Mouse (Mus musculus) hindlimb bud, embryonic 11.5 days (tissue): ENCODE results near the gene Asb1.

Experiments used
- DNase-seq: peaks from one replicate; pipeline ENCODE4 v3.0.0-alpha.2; 2012; ENCODE audit warnings: low read depth, low spot score; ENCODE audit errors: extremely low spot score

The Asb1 gene

DNA sequence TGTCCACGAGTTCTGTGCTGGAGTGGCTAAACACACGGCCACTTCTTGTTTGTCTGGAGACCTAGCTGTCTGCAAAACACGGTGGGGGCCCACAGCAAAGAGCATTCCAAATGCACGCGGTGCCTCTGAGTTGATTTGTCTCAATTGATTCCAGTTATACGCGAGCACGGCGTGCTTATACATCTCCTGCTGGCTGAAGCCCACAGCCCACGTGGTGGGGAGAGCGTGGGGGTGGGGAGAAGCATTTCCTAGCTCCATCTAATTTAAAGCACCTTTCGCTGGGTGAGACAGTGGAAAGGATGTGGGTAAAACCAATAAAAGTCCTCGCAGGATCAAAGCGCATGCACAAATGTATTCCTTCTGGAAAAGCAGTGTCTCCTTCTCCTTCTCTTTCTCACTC, 65.3 kb downstream of the Asb1 start:
- no peak for DNase-seq

DNA sequence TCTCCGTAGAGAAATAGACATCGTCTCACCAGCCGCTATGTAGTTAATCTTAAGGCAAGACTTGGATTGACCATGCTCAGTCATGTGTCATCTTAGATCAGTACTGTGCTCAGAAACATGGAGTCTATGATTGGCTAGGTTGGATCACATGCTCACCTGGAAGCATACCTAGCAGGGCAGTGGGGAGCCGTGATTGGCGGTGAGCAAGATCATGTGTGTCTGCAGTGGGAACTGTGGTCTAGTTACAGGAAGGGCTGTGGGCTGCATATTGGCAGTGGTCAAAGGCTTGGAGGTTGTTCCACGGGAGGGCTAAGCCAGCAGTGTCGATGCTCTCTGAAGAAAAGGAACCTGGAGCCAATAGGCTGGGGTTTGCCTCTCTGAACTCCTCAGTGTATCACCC, 66.4 kb downstream of the Asb1 start:
- no peak for DNase-seq

- no peak for DNase-seq
These were observed 66.8 kb downstream of the Asb1 start for GRCm38 (mm10) chr1:91607141-91607540.
